ENCODE assay signal across 21 mouse cellular contexts in genomic region chr1:106069867-106070543, GRCm38 (mm10).
DNase-seq lines count a peak whose midpoint lies in the region; ATAC-seq and TF ChIP-seq lines count a peak whose summit lies in the region.
"Had no signal": no experiment of that assay in that cellular context is flagged by ENCODE, and none has a peak within 500 bp of the region (broad histone marks: within the 10 kb centered on the region; RNA-seq: fewer than 3 reads in every experiment).

No protein-coding gene starts in this region.

- no peaks in the 10 kb centered on the region for H3K27me3 ChIP-seq in splenic B cell, adult 2 months (ENCODE audit: control insufficient read depth, insufficient read depth, low read length, poor library complexity, severe bottlenecking)
- H3K27me3 ChIP-seq: embryonic facial prominence, embryonic 12.5 days; forebrain, embryonic 15.5 days; heart, embryonic 15.5 days; Patski had no signal

- no peak overlapping the region for H3K4me3 ChIP-seq in layer of hippocampus, adult 2 months
- H3K4me3 ChIP-seq: embryonic facial prominence, embryonic 12.5 days; forebrain, embryonic 15.5 days; heart, embryonic 15.5 days; hindbrain, embryonic 10.5 days had no signal

- peak overlapping the region; percentile 37 for H3K27ac ChIP-seq in layer of hippocampus, adult 2 months
- H3K27ac ChIP-seq: embryonic facial prominence, embryonic 12.5 days; forebrain, embryonic 15.5 days; heart, embryonic 15.5 days; hindbrain, embryonic 10.5 days; hindbrain, embryonic 14.5 days had no signal

- no peaks in the 10 kb centered on the region for H3K36me3 ChIP-seq in splenic B cell, adult 2 months (ENCODE audit: control insufficient read depth, insufficient read depth, low read length, poor library complexity, severe bottlenecking)
- H3K36me3 ChIP-seq: embryonic facial prominence, embryonic 12.5 days; forebrain, embryonic 15.5 days; heart, embryonic 15.5 days; hindbrain, embryonic 10.5 days had no signal

- no peak for DNase-seq in layer of hippocampus, adult 2 months (ENCODE audit: low spot score in 2 of 2)
- DNase-seq in layer of hippocampus, adult 18-20 months (ENCODE audit: low spot score in 2 of 2) = no peak
- DNase-seq in thymus, postnatal 0 days (ENCODE audit: low spot score) = peak; percentile 24
- DNase-seq in thymus, adult 18-20 months = no peak
- peak; percentile 33 for DNase-seq in splenic B cell, adult 2 months (ENCODE audit: low read depth, low spot score)
- no peak for DNase-seq in kidney, adult 18-20 months
- DNase-seq in lung, postnatal 14 days = no peak
- DNase-seq: adrenal gland, postnatal 14 days; B cell, adult 2 months; cerebellum, adult 11-12 months; cerebellum, adult 9-10 months; cerebellum, postnatal 25 days had no signal

- TF ChIP-seq CTCF in layer of hippocampus, adult 2 months (conservative IDR thresholded peaks at IDR 0.05) = no peak

- ATAC-seq in granulocyte monocyte progenitor cell, adult 5-6 weeks (replicated peaks; ENCODE audit: poor library complexity, severe bottlenecking) = peak; percentile 31; the same call in 1 of the 2 replicates
- ATAC-seq: activated CD4-positive, CD25-positive, alpha-beta regulatory T cell, adult 4 months; CD4-positive, CD25-positive, alpha-beta regulatory T cell, adult 4 months; Patski had no signal

Comparison
In these comparisons a context has a peak if more than half of its experiments do, and no peak if none do; other contexts are left out.
1. DNase-seq: peak in thymus, postnatal 0 days (single experiment) and splenic B cell, adult 2 months (single experiment); none in layer of hippocampus, adult 2 months (0 of 2), layer of hippocampus, adult 18-20 months (0 of 2), thymus, adult 18-20 months (0 of 2), kidney, adult 18-20 months (single experiment) and lung, postnatal 14 days (single experiment).